Mouse (Mus musculus) megakaryocyte progenitor cell, adult 5-6 weeks (primary cell): ENCODE results near the gene Gapvd1. TPM values are rescaled to one million over a fixed set of nuclear protein-coding genes. Genes with fewer than 3 reads are reported as not detected.
"Not testable (repeated sequence)": the region's sequence is repeated elsewhere in the genome, so short reads cannot be mapped to it uniquely, and the experiment has no call there.

Experiments used
- ATAC-seq: replicated peaks from 2 replicates; pipeline ENCODE4 v1.8.0; 2016; ENCODE audit warnings: mild to moderate bottlenecking, moderate TSS enrichment, inconsistent platforms; ENCODE audit not compliant: poor library complexity
- total RNA-seq, 2 experiments: library from RNA; stranded (forward) in 1 of 2; stranded (reverse) in 1 of 2; fragments of 157-497, 149-512 nt in 1 of 2; fragments of 200-1000 nt in 1 of 2; gene quantifications; 2 replicates each; pipeline versions ENCODE4 v1.2.3 to v1.2.4; 2015 to 2017

Gene Gapvd1
- total RNA-seq, 2 experiments from 2014 or later, result 56.7 to 83.3 TPM

- no peak for ATAC-seq
Measured at GRCm38 (mm10) chr2:34772252-34773235, 17.5 kb upstream of the Gapvd1 start.

DNA sequence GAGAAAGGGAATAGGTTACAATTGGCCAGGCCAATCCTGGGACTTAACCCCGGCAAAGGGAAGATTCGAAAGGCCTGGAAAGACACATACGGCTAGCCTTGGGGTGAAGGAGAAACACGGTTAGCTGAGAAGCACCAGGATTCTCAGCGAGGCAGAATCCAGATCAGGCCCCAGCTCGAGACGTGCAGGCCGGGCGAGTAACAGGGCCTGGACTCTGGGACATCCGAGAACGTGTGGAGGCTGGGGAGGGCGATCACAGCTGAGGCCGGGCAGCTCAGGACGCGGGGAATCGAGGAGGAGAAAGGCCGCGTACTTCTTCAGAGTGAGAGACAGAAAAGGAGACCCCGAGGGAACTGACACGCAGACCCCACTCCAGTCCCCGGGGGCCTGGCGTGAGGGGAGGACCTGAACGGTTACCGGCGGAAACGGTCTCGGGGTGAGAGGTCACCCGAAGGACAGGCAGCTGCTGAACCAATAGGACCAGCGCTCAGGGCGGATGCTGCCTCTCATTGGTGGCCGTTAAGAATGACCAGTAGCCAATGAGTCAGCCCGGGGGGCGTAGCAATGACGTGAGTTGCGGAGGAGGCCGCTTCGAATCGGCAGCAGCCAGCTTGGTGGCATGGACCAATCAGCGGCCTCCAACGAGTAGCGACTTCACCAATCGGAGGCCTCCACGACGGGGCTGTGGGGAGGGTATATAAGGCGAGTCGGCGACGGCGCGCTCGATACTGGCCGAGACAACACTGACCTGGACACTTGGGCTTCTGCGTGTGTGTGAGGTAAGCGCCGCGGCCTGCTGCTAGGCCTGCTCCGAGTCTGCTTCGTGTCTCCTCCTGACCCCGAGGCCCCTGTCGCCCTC is 16.6 kb upstream of the Gapvd1 start, which contains the start of gene Hspa5:
Gene Hspa5 (plus strand): TSS at position 603 of the 859 bp plus-strand sequence.
- peak; percentile 85 for ATAC-seq

DNA sequence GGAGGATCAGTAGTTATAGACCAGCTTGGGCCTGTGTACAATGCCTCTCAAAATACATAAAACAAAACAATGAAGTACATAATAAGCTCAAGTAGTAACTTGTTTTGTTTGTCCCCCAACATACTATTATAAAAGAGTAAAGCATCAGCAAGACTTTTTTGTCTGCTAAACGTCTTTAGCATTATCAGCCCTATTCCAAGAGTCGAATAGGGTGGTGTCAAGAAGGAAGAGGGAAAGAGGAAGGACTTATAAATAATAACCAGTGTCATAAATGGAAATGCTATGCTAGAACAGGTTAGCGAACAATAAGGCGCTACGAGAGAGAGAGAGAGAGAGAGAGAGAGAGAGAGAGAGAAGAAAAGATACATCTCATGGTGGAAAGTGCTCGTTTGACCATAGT is 15.9 kb upstream of the Gapvd1 start:
- no peak for ATAC-seq

- no peak for ATAC-seq
Measured at GRCm38 (mm10) chr2:34770049-34770448, 15.0 kb upstream of the Gapvd1 start.

DNA sequence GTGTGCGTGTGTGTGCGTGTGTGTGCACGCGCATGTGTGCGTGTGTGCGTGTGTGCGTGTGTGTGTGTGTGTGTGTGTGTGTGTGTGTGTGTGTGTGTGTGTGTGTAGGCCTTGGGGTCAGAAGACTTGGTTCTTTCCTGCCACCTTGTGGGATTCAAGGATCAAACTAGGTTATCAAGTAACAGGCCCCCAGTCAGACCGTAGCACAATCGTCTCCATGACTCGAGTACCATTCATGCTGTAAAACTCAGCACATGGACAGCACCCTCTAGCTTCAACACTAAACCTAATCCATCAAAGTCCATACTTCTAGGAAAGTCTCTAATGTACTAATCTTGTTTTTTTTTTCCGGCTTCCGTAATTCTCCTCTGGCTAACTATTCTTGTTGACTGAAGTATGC is 9.8 kb upstream of the Gapvd1 start:
- no peak for ATAC-seq

- no peak for ATAC-seq
Measured at GRCm38 (mm10) chr2:34762872-34763271, 7.8 kb upstream of the Gapvd1 start.

GRCm38 (mm10) chr2:34762174-34762573 is 7.1 kb upstream of the Gapvd1 start:
- ATAC-seq, result 0 out of 2 replicates have a peak, but pooled peaks have one; percentile 31

- not testable (repeated sequence) for ATAC-seq
Measured at GRCm38 (mm10) chr2:34761272-34761671, 6.2 kb upstream of the Gapvd1 start.

DNA sequence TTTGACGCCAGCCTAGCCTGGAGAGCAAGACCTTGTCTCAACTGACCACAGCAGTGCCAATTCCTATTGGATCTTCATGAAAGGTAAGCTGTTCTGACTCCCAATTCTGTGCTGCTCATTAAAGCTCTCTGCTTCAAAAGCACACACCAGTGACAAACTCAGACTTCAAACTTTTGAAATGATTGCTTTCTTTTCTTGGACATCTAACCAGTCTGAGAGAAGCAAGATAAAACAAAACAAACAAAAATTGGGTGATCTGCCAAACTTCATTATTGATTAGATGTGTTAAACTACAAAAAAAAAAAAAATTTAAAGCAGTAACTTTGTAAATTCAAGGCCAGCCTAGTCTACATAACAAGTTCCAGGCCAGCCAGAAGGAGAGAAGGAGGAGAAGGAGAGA is 2.3 kb upstream of the Gapvd1 start:
- ATAC-seq, result no peak

- ATAC-seq, result peak; percentile 75
Measured at GRCm38 (mm10) chr2:34753811-34754550, 1.1 kb downstream of the Gapvd1 start.

DNA sequence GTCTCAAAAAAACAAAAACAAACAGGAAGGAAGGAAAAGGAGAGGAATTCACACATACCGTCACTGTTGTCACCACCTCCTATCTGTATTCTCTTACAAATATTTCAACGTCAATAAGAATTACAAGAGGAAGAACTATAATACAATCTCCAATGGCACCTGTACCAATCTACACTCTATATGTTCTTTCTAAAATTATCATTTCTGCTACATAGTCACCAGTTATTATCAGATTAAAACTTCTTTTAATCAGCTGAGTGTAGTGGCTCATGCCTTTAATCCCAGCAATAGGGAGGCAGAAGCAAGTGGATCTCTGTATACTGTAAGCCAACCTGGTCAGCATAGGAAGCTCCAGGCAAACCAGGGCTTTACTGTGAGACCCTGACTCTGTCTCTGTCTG is 4.8 kb downstream of the Gapvd1 start:
- ATAC-seq, result no peak

- ATAC-seq, result peak; percentile 52
Measured at GRCm38 (mm10) chr2:34748479-34748878, 6.6 kb downstream of the Gapvd1 start.

GRCm38 (mm10) chr2:34745673-34746072 is 9.4 kb downstream of the Gapvd1 start:
- no peak for ATAC-seq

DNA sequence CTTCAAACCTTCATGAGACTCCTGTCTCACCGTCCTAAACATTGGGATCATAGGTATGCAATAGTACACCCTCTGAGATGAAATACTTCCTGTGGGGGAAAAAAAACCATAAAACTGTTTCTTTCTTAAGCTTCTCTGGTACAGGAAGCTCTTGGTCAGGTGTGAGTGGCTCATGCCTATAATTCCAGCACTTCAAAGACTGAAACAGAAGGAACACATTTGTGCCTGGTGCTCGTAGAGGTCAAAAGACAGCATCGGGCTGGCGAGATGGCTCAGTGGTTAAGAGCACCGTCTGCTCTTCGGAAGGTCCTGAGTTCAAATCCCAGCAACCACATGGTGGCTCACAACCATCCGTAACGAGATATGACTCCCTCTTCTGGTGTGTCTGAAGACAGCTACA is 10.6 kb downstream of the Gapvd1 start:
- no peak for ATAC-seq

DNA sequence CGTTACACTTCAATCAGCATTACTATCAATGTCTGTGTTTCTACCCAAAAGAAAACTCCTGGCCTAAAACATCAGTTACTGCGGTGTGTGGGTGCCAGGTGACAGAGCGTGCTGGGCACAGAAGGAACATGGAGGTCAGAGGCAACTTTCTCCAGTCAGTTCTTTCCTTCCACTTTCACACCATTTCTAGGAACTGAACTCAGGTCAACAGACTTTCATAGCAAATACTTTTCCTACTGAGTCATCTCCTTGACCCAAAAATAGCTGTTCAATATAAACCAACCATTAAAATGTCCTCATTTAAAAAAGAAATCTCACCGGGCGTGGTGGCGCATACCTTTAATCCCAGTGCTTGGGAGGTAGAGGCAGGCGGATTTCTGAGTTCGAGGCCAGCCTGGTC is 12.4 kb downstream of the Gapvd1 start:
- no peak for ATAC-seq

DNA sequence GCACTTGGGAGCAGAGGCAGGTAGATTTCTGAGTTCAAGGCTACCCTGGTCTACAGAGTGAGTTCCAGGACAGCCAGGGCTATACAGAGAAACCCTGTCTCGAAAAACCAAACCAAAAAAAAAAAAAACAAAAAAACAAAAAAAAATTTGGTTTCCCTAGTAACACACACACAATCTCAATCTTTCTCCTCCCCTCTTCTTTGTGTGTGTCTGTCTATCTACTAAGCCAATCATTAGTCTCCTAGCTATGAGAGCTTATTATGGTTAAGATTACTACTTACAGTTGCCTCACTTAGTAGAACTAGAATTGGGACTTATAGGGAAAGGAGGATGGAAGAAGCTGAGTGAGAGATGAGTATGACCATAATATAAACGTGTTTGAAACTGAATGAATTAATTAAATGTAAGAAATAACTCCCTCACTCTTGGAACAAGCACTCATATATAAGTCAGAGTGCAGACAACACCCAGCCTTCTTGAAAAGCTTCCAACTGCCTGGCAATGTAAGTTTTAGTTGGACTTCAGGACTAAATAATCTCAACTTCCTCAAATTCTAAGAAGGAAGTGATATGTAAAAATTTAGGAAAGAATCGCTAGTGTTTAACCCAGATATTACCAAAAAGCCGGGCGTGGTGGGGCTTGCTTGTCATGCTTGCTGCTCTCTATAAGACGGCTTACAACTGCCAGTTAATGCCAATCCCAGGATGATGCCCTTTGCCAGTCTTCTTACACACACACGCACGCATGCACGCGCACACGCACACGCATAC is 13.5 kb downstream of the Gapvd1 start:
- ATAC-seq, result peak; percentile 70

- ATAC-seq, result peak; percentile 87
Measured at GRCm38 (mm10) chr2:34739684-34740391, 15.2 kb downstream of the Gapvd1 start.

- ATAC-seq, result no peak
Measured at GRCm38 (mm10) chr2:34737911-34738310, 17.1 kb downstream of the Gapvd1 start.

- no peak for ATAC-seq
Measured at GRCm38 (mm10) chr2:34736626-34737025, 18.4 kb downstream of the Gapvd1 start.
